Mouse (Mus musculus) brain, embryonic 14.5 days (tissue): ENCODE data around the gene Sync.

Source experiments
- CTCF ChIP-seq: fragments of 200-500 bp; IDR thresholded peaks from 2 replicates; pipeline ENCODE4 v1.5.1; 2012; ENCODE audit warnings: inconsistent platforms, mild to moderate bottlenecking, moderate library complexity, borderline replicate concordance; ENCODE audit not compliant: insufficient read depth, insufficient read length; ENCODE audit errors: extremely low read depth
- POLR2A ChIP-seq: fragments of 200-500 bp; IDR thresholded peaks from 2 replicates; pipeline ENCODE4 v1.6.1; 2012; ENCODE audit warnings: mild to moderate bottlenecking, inconsistent platforms, borderline replicate concordance; ENCODE audit not compliant: poor library complexity, insufficient read depth, insufficient read length, severe bottlenecking; ENCODE audit errors: extremely low read depth

GRCm38 (mm10) chr4:129244802-129245201, 42.6 kb upstream of the Sync start:
- TF ChIP-seq CTCF (no peak), POLR2A (no peak)
